Mouse (Mus musculus) testis, postnatal 10 days (tissue): ENCODE results near the gene Cd36.

ENCODE experiments used
- DNase-seq: peaks from one replicate; pipeline ENCODE4 v3.0.0; 2021; ENCODE audit warnings: low spot score

The Cd36 gene

DNA sequence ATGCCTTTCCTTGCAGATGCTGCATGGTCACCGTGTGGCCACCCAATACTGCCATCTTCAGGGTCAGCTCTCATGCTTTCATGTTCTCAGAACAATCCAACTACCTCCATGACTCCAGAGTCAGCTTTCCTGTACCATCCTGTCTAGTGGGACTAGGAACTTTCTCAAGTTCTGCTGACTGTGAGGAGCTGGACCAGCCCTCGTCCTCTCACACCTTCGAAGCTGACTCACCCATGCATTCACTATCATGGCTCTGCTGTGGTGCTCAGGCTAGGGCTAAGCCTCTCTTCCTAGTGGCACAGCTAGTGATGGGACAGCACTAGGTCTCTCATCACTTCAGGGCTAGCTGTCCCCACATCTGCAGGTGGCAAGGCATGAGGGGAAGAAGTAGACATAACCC lies 30.7 kb downstream of the Cd36 start:
- DNase-seq: no peak

DNA sequence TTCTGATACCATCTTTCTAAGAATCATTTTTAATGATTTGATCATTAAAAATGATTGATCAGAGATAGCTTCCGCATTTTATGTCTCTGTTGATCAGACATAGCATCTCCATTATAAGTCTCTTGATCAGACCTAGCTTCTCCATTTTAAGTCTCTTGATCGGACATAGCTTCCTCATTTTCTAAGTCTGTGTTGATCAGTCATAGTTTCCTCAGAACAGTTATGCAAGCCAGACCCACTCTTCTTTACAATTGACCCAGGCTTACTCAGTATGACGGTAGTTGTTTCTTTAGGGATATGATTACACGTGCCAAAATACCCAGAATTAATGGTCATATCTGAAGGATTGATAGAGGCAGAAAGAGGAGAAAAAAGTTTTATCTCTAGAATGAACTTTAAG lies 31.3 kb downstream of the Cd36 start:
- no peak for DNase-seq

- no peak for DNase-seq
Measured at GRCm38 (mm10) chr5:17854127-17854923, 34.3 kb downstream of the Cd36 start.

GRCm38 (mm10) chr5:17850582-17850981 lies 38.0 kb downstream of the Cd36 start:
- DNase-seq: no peak

GRCm38 (mm10) chr5:17849582-17849981 lies 39.0 kb downstream of the Cd36 start:
- no peak for DNase-seq

GRCm38 (mm10) chr5:17848733-17849132 lies 39.9 kb downstream of the Cd36 start:
- DNase-seq: no peak

- no peak for DNase-seq
Measured at GRCm38 (mm10) chr5:17848267-17848666, 40.3 kb downstream of the Cd36 start.

DNA sequence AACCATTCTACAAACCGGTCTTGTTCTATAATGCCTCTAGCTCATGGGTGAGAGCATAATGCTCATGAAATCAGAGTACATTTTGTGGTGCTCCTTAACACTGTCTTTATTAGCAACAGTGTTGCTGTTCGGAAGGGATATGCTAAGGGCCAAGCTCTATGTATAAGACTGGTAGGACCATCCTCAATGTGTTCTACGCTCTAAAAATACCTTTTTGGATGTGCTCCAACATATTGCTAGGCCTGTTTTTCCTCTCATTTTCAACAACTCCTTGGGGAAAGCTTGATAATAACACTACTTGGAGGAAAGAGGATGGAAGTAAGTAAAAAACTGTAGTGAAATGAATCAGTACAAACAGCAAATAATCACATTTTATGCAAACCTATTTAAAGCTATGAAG lies 44.7 kb downstream of the Cd36 start:
- DNase-seq: no peak

DNA sequence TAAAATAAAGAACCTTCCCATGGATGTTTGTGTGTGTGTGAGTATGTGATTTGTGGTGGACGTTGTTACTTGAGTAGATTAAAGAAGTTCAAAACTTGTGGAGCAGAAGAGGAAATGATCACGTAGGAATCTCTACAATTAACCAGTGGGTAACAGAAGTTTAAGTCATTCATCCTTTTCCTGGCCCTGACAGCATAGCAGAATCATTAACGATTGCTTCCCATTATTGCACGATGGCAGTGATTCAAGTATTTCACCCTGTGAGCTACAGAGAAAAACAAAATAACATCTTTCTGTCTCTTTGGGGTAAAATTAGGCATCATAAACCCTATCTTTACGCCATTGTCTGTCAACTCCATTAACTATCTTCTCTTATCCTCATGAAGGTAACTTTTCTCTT lies 45.3 kb downstream of the Cd36 start:
- DNase-seq: no peak

GRCm38 (mm10) chr5:17842111-17842729 lies 46.4 kb downstream of the Cd36 start:
- no peak for DNase-seq

DNA sequence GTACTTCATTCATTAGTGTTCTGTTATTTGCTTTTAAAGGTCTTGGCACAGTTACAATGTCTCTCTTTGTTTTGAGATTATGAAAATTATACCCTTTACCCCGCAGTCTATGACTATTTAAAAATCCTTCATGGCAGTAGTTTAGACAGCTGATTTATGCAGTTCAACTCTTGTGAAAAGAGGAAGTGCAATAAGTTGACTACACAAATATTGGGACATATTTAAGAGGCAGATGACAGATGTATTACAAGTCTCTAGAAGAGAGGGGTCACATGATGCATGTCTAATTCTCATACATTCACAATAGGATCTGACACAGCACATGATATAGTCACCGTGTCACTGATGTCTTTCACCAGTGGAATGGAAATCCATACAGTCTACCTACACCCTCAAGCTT lies 49.1 kb downstream of the Cd36 start:
- DNase-seq: no peak

GRCm38 (mm10) chr5:17836408-17836807 lies 52.2 kb downstream of the Cd36 start:
- no peak for DNase-seq

DNA sequence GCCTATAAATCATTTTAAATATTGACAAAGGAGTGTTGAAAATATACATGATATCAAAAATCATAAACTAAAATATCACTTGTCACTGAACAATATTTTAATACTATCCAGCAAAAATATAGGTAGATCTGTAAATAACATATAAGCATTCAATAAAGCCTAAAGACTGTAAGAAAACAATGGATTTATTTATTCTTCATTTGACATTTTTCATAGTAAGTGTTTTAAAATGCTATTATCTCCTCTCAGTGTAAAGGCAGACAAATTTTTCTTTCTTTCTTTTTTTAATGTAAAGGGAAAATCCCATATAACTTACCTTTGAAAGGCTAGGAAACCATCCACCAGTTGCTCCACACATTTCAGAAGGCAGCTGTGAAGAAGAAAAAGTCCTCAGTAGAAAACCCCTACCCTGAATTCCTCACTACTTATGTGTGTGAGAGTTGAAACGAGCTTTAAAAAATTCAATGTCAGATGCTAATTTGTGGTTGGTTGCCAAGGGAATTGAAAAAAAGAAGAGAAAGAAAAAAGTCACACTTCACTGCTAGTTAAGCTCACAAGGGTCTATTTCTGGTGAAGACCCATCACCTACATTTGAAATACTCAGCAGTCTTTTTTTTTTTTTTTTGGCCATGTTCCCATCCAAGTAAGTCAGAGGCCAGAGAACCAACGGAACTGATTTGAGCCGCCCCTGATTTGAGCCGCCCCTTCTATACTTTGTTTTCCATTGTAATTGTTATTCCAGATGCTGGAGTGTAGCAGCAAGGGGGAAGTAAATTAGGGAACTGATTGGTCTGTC lies 53.1 kb downstream of the Cd36 start:
- no peak for DNase-seq

GRCm38 (mm10) chr5:17833797-17834196 lies 54.8 kb downstream of the Cd36 start:
- DNase-seq: no peak

DNA sequence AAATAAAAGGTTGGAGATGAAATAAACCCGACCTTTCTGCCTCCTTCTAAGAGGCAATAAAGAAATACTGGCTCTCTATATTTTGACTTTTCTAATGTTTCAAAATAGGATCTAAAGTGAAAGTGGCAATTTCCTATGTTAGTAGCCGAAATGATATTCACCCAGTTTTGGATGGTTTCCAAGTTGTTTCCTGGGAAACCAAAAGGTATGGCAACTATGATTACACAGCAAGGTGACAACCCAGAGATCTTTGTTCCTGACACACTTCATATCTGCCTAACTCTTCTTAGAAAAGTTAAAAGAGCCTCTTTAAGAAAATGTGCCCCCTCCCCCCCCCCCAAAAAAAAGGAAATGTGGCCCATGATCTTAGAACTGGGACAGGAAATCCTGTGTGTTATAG lies 58.1 kb downstream of the Cd36 start:
- DNase-seq: no peak

DNA sequence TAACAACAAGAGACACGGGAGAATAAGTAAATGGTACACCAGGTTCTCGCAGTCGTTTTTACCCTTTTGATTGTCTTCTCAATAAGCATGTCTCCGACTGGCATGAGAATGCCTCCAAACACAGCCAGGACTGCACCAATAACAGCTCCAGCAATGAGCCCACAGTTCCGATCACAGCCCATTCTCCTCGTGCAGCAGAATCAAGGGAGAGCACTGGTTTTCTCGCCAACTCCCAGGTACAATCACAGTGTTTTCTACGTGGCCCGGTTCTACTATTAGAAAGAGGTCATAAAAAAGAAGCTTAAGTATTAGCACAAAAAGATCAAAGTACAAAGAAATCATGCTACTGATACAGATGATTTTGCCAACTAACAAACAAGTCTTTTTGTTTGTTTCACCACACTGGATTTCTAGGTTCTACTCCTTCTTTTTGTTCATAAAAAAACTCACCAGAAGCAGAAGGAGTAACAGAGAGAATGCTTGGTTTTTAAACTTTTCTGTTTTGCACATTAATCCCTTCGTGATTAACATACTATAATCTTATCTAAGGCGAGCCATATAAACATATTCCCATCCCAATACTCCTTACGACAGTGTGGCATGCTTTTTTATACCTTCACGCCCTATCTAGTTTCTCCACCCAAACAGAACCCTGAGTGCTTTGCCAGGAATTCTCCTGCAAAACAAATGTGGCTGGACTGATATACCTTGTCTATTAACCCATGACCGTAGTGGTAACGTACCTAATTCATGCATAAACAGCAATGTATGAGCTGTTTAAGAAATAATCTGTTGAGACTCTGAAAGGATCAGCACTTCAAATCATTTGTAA lies 59.7 kb downstream of the Cd36 start:
- DNase-seq: no peak

DNA sequence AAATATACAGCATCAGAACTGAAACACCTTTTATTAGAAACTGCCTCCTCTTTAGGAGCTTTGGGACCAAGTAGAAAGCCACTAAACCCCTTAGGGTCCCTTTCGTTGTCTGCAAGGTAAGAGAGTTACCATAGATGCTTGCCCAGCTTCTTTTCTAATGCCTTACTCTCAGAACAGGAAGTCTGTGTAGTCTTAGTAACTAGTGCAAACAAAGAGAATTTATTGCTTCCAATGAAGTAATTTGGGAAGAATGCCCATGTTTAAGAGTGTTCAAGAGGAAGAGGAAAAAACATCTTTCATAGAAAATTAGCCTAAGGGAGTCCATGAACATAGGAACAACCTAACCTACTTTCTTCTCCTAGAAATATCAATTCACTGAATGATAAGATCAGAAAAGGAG lies 67.2 kb downstream of the Cd36 start:
- DNase-seq: no peak

DNA sequence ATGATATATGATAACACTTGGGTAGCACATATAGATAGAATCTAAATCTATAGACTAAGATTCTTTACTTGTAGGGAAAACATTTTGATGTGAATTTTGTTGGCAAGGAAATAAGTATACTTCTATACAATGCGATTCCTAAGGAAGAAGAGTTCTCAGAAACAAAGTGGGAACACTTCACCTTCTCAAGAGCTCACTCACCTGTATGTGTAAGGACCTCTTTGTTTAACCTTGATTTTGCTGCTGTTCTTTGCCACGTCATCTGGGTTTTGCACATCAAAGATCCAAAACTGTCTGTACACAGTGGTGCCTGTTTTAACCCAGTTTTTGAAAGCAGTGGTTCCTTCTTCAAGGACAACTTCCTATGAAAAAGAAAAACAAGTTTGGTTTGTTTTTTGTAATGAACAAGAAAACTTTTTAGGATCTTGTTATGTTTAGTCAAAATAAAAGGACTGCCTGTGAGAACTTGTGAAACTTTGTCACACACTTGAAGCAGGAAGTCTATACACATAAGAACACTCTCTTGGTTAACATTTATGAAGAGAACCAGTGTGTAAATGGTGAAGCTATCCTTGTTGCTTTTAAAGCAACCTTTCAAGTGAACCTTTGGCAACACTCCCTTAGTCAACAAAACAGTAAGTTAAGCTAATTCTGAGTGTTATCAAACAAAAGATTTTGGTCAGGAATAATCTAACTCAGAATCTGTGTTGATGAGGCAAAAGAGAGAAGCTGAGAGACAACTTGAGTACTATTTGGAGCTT lies 68.2 kb downstream of the Cd36 start:
- DNase-seq: no peak

GRCm38 (mm10) chr5:17816170-17816569 lies 72.4 kb downstream of the Cd36 start:
- DNase-seq: no peak

- no peak for DNase-seq
Measured at GRCm38 (mm10) chr5:17810336-17810735, 78.3 kb downstream of the Cd36 start.

GRCm38 (mm10) chr5:17806774-17807377 lies 81.7 kb downstream of the Cd36 start:
- DNase-seq: no peak
